Mouse (Mus musculus): ENCODE data around the gene Rhag. TPM values are rescaled to one million over a fixed set of nuclear protein-coding genes. Genes with fewer than 3 reads are reported as not detected.

Gene Rhag
- total RNA-seq (2021): under 1 TPM; 0.21 to 0.55 TPM
- 0.08 and 0.09 TPM in 2 replicates for polyA plus RNA-seq (2012; rRNA removed)
- long read RNA-seq: 0 reads

DNA sequence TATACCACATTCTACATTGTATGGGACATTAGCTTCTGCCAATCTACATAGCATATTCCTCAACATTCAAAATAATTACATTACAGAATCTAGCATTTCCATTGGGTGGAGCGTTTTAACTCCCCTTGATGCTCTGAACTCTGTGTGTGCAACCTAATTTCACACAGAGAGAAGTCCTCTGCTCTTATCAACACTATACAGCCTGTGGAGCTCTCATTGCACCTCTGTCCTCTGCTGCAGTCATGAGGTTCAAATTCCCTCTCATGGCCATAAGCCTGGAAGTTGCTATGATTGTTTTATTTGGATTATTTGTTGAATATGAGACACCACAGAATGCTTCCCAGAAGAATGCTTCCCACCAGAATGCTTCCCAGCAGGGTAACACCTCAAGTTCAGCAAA is at the start of gene Rhag:
Gene Rhag, plus strand, starts transcription at position 193 of the 400 bp plus-strand sequence.
- Histone ChIP-seq H3K9ac (ENCODE audit: low read depth, low read length) (no peak within 1 kb of the TSS), H3K36me3 (ENCODE audit: control insufficient read depth, insufficient read depth, low read length) (no peaks in the 10 kb centered on the region), H3K4me1 (ENCODE audit: control insufficient read depth, insufficient read depth, low read length) (no peaks in the 10 kb centered on the region), H3K27me3 (ENCODE audit: control insufficient read depth, insufficient read depth, low read length) (no peaks in the 10 kb centered on the region), H3K4me3 (no peak within 1 kb of the TSS), H3K79me2 (replicated peaks; ENCODE audit: control insufficient read depth, insufficient read depth, low read length) (no peaks in the 10 kb centered on the region), H3K27ac (no peak within 1 kb of the TSS)
- TF ChIP-seq CTCF (IDR thresholded peaks at IDR 0.05) (no peak), POLR2A (IDR thresholded peaks at IDR 0.05; ENCODE audit: insufficient read depth, low read depth, low read length) (no peak), EP300 (IDR thresholded peaks at IDR 0.05; ENCODE audit: insufficient read depth, low read depth, low read length) (no peak)
- 43% methylated on average over 1 of the region's 1 CpGs for WGBS
- DNase-seq: no peak
- intact Hi-C loops (cut with DNase I): no loop called here

DNA sequence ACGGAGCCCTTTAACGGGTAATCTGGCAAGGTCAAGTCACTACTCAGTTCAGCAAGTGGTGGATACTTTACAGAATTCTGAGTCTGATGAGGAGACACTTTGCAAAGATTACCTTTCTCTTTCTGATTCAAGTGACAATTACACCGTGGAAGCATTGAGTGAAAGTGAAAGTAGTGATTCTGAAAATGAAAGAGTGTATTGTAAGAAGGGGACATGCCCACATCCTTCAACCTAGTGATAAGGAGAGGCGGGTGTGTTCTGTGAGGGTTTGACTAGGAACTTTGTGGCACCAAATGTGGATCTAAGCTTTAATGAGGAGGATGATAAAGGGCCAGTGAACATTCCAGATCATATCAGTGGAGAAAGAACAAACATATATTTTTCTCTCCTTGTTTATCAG is 47.3 kb upstream of the Rhag start:
- no peaks in the 10 kb centered on the region for H3K79me2 ChIP-seq (replicated peaks; ENCODE audit: control insufficient read depth, insufficient read depth, low read length)
- H3K4me1 ChIP-seq (ENCODE audit: control insufficient read depth, insufficient read depth, low read length): no peaks in the 10 kb centered on the region
- intact Hi-C loops (cut with DNase I): no loop called here
- no peak overlapping the region for H3K9ac ChIP-seq (ENCODE audit: low read depth, low read length)
- 64% methylated on average over 4 of the region's 4 CpGs for WGBS
- H3K36me3 ChIP-seq (ENCODE audit: control insufficient read depth, insufficient read depth, low read length): no peaks in the 10 kb centered on the region
- TF ChIP-seq POLR2A (IDR thresholded peaks at IDR 0.05; ENCODE audit: insufficient read depth, low read depth, low read length) (no peak), EP300 (IDR thresholded peaks at IDR 0.05; ENCODE audit: insufficient read depth, low read depth, low read length) (no peak), CTCF (IDR thresholded peaks at IDR 0.05) (no peak)
- H3K27ac ChIP-seq: no peak overlapping the region
- H3K27me3 ChIP-seq (ENCODE audit: control insufficient read depth, insufficient read depth, low read length): no peaks in the 10 kb centered on the region
- no peak for DNase-seq
- no peak overlapping the region for H3K4me3 ChIP-seq

DNA sequence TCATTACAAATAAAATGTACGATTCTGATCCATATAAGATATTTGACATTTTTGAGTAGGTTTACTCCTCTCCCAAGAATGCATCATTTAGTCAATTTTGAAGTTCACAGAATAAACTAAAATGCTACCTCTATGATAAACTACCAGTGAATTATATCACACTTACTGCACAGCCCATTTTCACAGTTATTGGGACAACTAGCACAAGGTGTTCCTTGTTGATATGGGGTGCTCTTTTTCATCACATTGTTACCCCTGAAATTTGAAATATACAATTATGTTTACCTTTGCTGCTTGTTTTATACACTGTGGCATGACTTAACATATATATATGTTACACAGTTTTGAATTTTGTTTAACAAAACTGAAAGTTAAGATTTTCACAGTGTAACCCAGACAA is 43.8 kb upstream of the Rhag start:
- Histone ChIP-seq H3K27me3 (ENCODE audit: control insufficient read depth, insufficient read depth, low read length) (no peaks in the 10 kb centered on the region), H3K9ac (ENCODE audit: low read depth, low read length) (no peak overlapping the region), H3K4me3 (no peak overlapping the region), H3K79me2 (replicated peaks; ENCODE audit: control insufficient read depth, insufficient read depth, low read length) (no peaks in the 10 kb centered on the region), H3K36me3 (ENCODE audit: control insufficient read depth, insufficient read depth, low read length) (no peaks in the 10 kb centered on the region), H3K27ac (no peak overlapping the region), H3K4me1 (ENCODE audit: control insufficient read depth, insufficient read depth, low read length) (no peaks in the 10 kb centered on the region)
- no peak for DNase-seq
- intact Hi-C loops (cut with DNase I): no loop called here
- TF ChIP-seq POLR2A (IDR thresholded peaks at IDR 0.05; ENCODE audit: insufficient read depth, low read depth, low read length) (no peak), EP300 (IDR thresholded peaks at IDR 0.05; ENCODE audit: insufficient read depth, low read depth, low read length) (no peak), CTCF (IDR thresholded peaks at IDR 0.05) (no peak)
- 57% methylated on average over 1 of the region's 1 CpGs for WGBS

DNA sequence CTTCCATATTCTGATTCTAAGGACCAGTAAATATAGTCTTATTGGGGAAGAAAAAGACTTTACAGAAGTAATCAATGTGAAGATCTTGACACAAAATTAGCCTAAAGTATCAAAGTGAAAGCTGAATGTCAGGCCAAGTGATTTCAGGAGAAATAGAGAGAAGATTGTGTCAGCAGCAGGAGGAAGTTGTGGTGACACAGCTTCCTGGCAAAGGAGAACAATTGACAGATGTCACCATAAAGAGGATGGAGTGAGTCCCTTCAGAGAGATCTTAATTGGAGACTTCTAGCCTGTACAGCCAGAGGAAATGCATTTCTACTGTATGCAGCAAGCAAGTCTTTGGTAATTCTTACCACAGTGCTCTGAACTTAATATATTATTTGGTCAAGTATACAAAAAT is 21.0 kb upstream of the Rhag start:
- H3K4me1 ChIP-seq (ENCODE audit: control insufficient read depth, insufficient read depth, low read length): no peaks in the 10 kb centered on the region
- H3K79me2 ChIP-seq (replicated peaks; ENCODE audit: control insufficient read depth, insufficient read depth, low read length): no peaks in the 10 kb centered on the region
- no peak overlapping the region for H3K27ac ChIP-seq
- TF ChIP-seq POLR2A (IDR thresholded peaks at IDR 0.05; ENCODE audit: insufficient read depth, low read depth, low read length) (no peak), CTCF (IDR thresholded peaks at IDR 0.05) (no peak), EP300 (IDR thresholded peaks at IDR 0.05; ENCODE audit: insufficient read depth, low read depth, low read length) (no peak)
- H3K9ac ChIP-seq (ENCODE audit: low read depth, low read length): no peak overlapping the region
- no peak overlapping the region for H3K4me3 ChIP-seq
- H3K36me3 ChIP-seq (ENCODE audit: control insufficient read depth, insufficient read depth, low read length): no peaks in the 10 kb centered on the region
- no peak for DNase-seq
- H3K27me3 ChIP-seq (ENCODE audit: control insufficient read depth, insufficient read depth, low read length): no peaks in the 10 kb centered on the region
- intact Hi-C loops (cut with DNase I): no loop called here

DNA sequence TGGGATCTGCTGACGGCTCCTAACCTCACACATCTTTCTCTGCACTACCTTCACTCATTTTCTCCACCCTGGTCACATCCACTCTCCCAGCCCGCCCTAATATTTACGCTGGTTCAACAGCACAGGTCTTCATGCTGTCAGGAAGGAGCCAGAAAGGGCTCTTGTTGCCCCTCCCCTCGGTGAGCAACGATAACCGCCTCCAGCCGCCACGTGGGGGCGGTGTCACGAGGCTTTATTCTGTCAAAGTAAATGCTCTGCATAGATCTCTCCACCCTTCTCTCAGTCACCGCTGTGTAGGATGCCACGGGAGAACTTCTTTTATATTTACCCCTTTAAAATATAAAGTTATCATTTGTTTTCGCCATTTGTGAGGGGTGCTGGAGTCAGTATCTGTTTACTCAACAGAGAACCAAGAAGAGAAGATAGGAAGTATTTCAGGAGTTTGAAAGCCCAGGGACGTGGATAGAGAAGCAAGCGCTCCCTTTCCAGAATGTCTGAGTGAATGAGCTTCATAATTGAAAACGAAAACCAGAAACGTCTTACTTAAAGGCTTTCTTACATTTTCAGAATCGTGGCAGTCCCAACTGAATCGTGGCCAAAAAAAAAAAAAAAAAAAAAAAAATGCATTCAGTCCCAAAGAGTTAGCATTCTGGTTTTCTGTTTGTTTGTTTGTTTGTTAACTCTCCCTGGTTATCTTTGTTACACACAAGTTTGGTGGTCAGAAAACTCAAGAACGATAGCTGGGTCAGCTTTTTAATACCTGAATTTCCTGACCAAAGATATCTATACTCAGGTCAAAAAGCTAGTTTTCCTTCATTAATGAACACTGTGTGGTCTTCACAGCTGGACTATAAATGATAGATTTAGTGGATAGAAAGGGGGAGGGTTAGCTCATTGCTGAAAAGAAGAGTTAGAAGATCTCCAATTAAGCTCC is 16.7 kb upstream of the Rhag start:
- H3K9ac ChIP-seq (ENCODE audit: low read depth, low read length): no peak overlapping the region
- no peak overlapping the region for H3K4me3 ChIP-seq
- intact Hi-C loops (cut with DNase I): no loop called here
- H3K4me1 ChIP-seq (ENCODE audit: control insufficient read depth, insufficient read depth, low read length): no peaks in the 10 kb centered on the region
- no peaks in the 10 kb centered on the region for H3K79me2 ChIP-seq (replicated peaks; ENCODE audit: control insufficient read depth, insufficient read depth, low read length)
- H3K27me3 ChIP-seq (ENCODE audit: control insufficient read depth, insufficient read depth, low read length): no peaks in the 10 kb centered on the region
- WGBS: 46% methylated on average over 20 of the region's 20 CpGs
- TF ChIP-seq EP300 (IDR thresholded peaks at IDR 0.05; ENCODE audit: insufficient read depth, low read depth, low read length): no peak
- TF ChIP-seq POLR2A (IDR thresholded peaks at IDR 0.05; ENCODE audit: insufficient read depth, low read depth, low read length): no peak
- TF ChIP-seq CTCF (IDR thresholded peaks at IDR 0.05): peak; percentile 20; the same call in 1 of the 2 replicates
- DNase-seq: no peak
- H3K27ac ChIP-seq: no peak overlapping the region
- H3K36me3 ChIP-seq (ENCODE audit: control insufficient read depth, insufficient read depth, low read length): no peaks in the 10 kb centered on the region

DNA sequence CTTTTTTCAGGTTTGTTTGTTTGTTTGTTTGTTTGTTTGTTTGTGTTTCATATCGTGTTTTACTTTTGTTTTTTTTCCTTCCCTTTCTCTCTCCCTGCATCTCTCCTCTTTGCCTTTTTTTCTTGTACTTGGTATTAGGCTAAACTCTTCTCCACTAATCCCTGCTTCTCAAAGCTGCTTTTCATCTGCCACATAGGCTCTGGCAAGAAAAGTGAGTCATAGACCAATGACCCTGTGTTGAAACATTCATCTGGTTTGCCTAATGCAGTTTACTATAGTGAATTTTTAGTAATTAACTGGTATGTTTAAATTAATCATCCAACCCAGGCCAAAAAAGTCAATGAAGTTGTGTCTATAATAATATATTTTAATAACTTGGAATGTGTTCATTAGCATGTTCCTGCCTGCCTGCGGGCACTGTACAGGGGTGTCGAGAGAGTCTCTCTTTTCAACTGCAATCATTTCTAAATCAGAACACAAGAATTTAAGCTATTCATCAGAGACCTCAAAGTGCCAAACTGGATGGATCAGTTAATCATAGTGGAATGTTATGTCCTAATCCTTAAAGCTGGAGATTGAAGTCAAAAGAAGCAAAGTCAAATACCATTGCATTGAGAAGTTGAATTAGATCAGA is 8.1 kb upstream of the Rhag start:
- Histone ChIP-seq H3K9ac (ENCODE audit: low read depth, low read length) (no peak overlapping the region), H3K27me3 (ENCODE audit: control insufficient read depth, insufficient read depth, low read length) (no peaks in the 10 kb centered on the region), H3K4me3 (no peak overlapping the region), H3K4me1 (ENCODE audit: control insufficient read depth, insufficient read depth, low read length) (no peaks in the 10 kb centered on the region), H3K79me2 (replicated peaks; ENCODE audit: control insufficient read depth, insufficient read depth, low read length) (no peaks in the 10 kb centered on the region), H3K36me3 (ENCODE audit: control insufficient read depth, insufficient read depth, low read length) (no peaks in the 10 kb centered on the region), H3K27ac (no peak overlapping the region)
- TF ChIP-seq POLR2A (IDR thresholded peaks at IDR 0.05; ENCODE audit: insufficient read depth, low read depth, low read length) (no peak), CTCF (IDR thresholded peaks at IDR 0.05) (no peak), EP300 (IDR thresholded peaks at IDR 0.05; ENCODE audit: insufficient read depth, low read depth, low read length) (no peak)
- intact Hi-C loops (cut with DNase I): no loop called here
- 79% methylated on average over 3 of the region's 3 CpGs for WGBS
- no peak for DNase-seq
